Mouse (Mus musculus) MEL (cell line): ENCODE results near the gene Hdgfl2.

Source experiments
- CTCF ChIP-seq, 3 experiments: IDR thresholded peaks in 2 of 3; conservative IDR thresholded peaks in 1 of 3; 2 replicates each; pipeline ENCODE4 v1.5.1; 2011 to 2012; ENCODE audit warnings: low read length in 3 of 3, low read depth in 2 of 3, mild to moderate bottlenecking in 2 of 3, improper control_type of control experiment in 1 of 3, inconsistent platforms in 1 of 3, mixed read lengths in 1 of 3, moderate library complexity in 1 of 3; ENCODE audit not compliant: control insufficient read depth in 1 of 3, insufficient read depth in 1 of 3, poor library complexity in 1 of 3, severe bottlenecking in 1 of 3
- POLR2A ChIP-seq, 2 experiments: IDR thresholded peaks; 2 replicates each; pipeline ENCODE4 v1.6.1; 2011 to 2012; ENCODE audit warnings: low read length in 2 of 2, mild to moderate bottlenecking in 2 of 2, control low read depth in 1 of 2, improper control_type of control experiment in 1 of 2, low read depth in 1 of 2, moderate library complexity in 1 of 2; ENCODE audit not compliant: control insufficient read depth in 1 of 2, insufficient read depth in 1 of 2, poor library complexity in 1 of 2
- USF1 ChIP-seq: IDR thresholded peaks from 2 replicates; pipeline ENCODE4 v1.6.1; 2014; ENCODE audit warnings: low read depth, mild to moderate bottlenecking, inconsistent platforms, low read length, improper control_type of control experiment, moderate library complexity

GRCm38 (mm10) chr17:56074827-56075208, 4.6 kb upstream of the Hdgfl2 start, which contains the start of gene Ubxn6:
- peak; percentile 75 to 77; a peak in 3 of 4 replicates for TF ChIP-seq POLR2A (IDR thresholded peaks at IDR 0.05; ENCODE audit: control insufficient read depth in 1 of 2, insufficient read depth in 1 of 2, low read depth in 1 of 2, low read length in 2 of 2, poor library complexity in 1 of 2)
- no peak; a peak in 1 of 6 replicates for TF ChIP-seq CTCF (IDR thresholded peaks at IDR 0.05 in 2 of 3, conservative IDR thresholded peaks at IDR 0.05 in 1 of 3; ENCODE audit: control insufficient read depth in 1 of 3, insufficient read depth in 1 of 3, low read depth in 2 of 3, low read length in 3 of 3, poor library complexity in 1 of 3, severe bottlenecking in 1 of 3)
- peak; percentile 97 for TF ChIP-seq USF1
